Mouse (Mus musculus): ENCODE data around the gene Dnah5.
"Not testable (repeated sequence)": the region's sequence is repeated elsewhere in the genome, so short reads cannot be mapped to it uniquely, and the experiment has no call there.

The Dnah5 gene

GRCm38 (mm10) chr15:28307884-28308283, 104.3 kb downstream of the Dnah5 start:
- DNase-seq, result no peak

- DNase-seq, result no peak
Measured at GRCm38 (mm10) chr15:28310516-28310915, 107.0 kb downstream of the Dnah5 start.

GRCm38 (mm10) chr15:28313451-28313850, 109.9 kb downstream of the Dnah5 start:
- no peak for DNase-seq

GRCm38 (mm10) chr15:28315812-28316528, 112.4 kb downstream of the Dnah5 start:
- DNase-seq, result peak; percentile 20

GRCm38 (mm10) chr15:28322533-28322932, 119.0 kb downstream of the Dnah5 start:
- no peak for DNase-seq

- DNase-seq, result no peak
Measured at GRCm38 (mm10) chr15:28326985-28327384, 123.4 kb downstream of the Dnah5 start.

GRCm38 (mm10) chr15:28327441-28327840, 123.9 kb downstream of the Dnah5 start:
- DNase-seq, result no peak

- DNase-seq, result no peak
Measured at GRCm38 (mm10) chr15:28341151-28341550, 137.6 kb downstream of the Dnah5 start.

- DNase-seq, result no peak
Measured at GRCm38 (mm10) chr15:28367561-28367960, 164.0 kb downstream of the Dnah5 start.

GRCm38 (mm10) chr15:28370431-28370830, 166.9 kb downstream of the Dnah5 start:
- DNase-seq, result no peak

- DNase-seq, result no peak
Measured at GRCm38 (mm10) chr15:28371506-28371905, 168.0 kb downstream of the Dnah5 start.

GRCm38 (mm10) chr15:28374394-28374793, 170.8 kb downstream of the Dnah5 start:
- no peak for DNase-seq

GRCm38 (mm10) chr15:28380909-28381308, 177.4 kb downstream of the Dnah5 start:
- DNase-seq, result no peak

GRCm38 (mm10) chr15:28393723-28394122, 190.2 kb downstream of the Dnah5 start:
- DNase-seq, result not testable (repeated sequence)

GRCm38 (mm10) chr15:28395481-28395880, 191.9 kb downstream of the Dnah5 start:
- DNase-seq, result no peak

GRCm38 (mm10) chr15:28398472-28398871, 194.9 kb downstream of the Dnah5 start:
- DNase-seq, result no peak

- DNase-seq, result no peak
Measured at GRCm38 (mm10) chr15:28399258-28399657, 195.7 kb downstream of the Dnah5 start.

- no peak for DNase-seq
Measured at GRCm38 (mm10) chr15:28404630-28405029, 201.1 kb downstream of the Dnah5 start.

GRCm38 (mm10) chr15:28405136-28405535, 201.6 kb downstream of the Dnah5 start:
- no peak for DNase-seq

- DNase-seq, result no peak
Measured at GRCm38 (mm10) chr15:28439702-28440101, 236.2 kb downstream of the Dnah5 start.

GRCm38 (mm10) chr15:28444494-28444893, 240.9 kb downstream of the Dnah5 start:
- no peak for DNase-seq

- DNase-seq, result not testable (repeated sequence)
Measured at GRCm38 (mm10) chr15:28461091-28461778, 257.7 kb downstream of the Dnah5 start.

- DNase-seq, result no peak
Measured at GRCm38 (mm10) chr15:28466591-28467247, 263.2 kb downstream of the Dnah5 start.

All from cerebellum, adult 11 months (tissue).